In the genomic region with DNA sequence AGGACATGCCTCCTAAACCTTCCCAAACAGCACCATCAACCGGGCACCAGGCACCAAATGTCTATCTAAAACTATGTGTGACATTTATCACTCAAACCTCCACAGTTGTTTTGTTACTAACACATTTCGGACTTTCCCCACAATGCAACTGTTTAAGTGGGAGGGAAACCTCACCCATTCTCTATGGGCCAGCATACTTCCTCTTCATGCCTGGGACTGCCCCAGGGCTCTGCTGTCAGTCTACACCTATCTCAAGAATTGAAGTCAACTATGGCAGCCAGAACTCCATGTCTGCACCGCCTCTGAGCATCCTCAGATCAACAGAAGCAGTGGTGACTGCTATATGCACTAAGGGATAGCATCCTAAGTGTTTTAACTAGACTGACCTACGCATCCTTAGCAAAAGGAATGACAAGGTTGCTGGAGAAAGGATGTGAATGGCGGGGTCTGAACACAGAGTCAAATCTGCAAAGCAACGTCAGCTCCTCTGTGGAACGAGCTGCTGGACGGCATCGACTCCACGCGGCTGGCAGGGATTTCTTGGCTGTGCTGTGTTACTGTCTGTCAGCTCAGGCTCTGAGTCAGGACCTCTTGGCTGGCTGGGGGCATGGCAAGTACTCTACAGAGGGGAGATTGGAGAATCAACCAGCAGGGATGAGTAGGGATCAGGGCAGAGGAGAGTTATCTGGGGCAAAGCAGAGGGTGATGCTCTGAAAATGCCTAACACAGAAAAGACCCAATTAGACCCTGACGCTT, we compare ENCODE assay signal across 12 mouse cellular contexts. TPM values are rescaled to one million over a fixed set of nuclear protein-coding genes. Genes with fewer than 3 reads are reported as not detected.
DNase-seq lines count a peak whose midpoint lies in the region; ATAC-seq and TF ChIP-seq lines count a peak whose summit lies in the region.
"Had no signal": no experiment of that assay in that cellular context is flagged by ENCODE, and none has a peak within 500 bp of the region (broad histone marks: within the 10 kb centered on the region; RNA-seq: fewer than 3 reads in every experiment).

No protein-coding gene starts in this region.

- in situ Hi-C loops in CH12.LX (cut with MboI; ENCODE audit: low pct_ligation_motif_present, low pct_unique_long_range_greater_than_20kb, low sequenced_read_pairs): no loop called here

- TF ChIP-seq CTCF in CH12.LX (conservative IDR thresholded peaks at IDR 0.05 in 1 of 2, IDR thresholded peaks at IDR 0.05 in 1 of 2; ENCODE audit: low read depth in 2 of 2, low read length in 2 of 2): no peak

- H3K36me3 ChIP-seq in CH12.LX (replicated peaks in 1 of 2; ENCODE audit: control insufficient read depth in 1 of 2, insufficient read depth in 1 of 2, low read length in 1 of 2): peaks cover 0 to 19% of the 10 kb centered on the region in 2 experiments
- H3K36me3 ChIP-seq in forebrain, embryonic 11.5 days (ENCODE audit: control insufficient read depth, insufficient read depth, low read length): no peaks in the 10 kb centered on the region
- H3K36me3 ChIP-seq: embryonic facial prominence, embryonic 15.5 days had no signal

- 90% methylated on average over 12 of the region's 12 CpGs for WGBS in forebrain, embryonic 11.5 days

- dilution Hi-C loops in CH12.LX (cut with MboI; ENCODE audit: extremely low pct_ligation_motif_present, extremely low pct_unique_long_range_greater_than_20kb, low sequenced_read_pairs): no loop called here

- DNase-seq in left cerebral cortex, postnatal 4 days: peak; percentile 45
- DNase-seq in left cerebral cortex, postnatal 25 days (ENCODE audit: low spot score in 2 of 2): no peak
- DNase-seq in CH12.LX (ENCODE audit: extremely low read depth): peak; percentile 77
- DNase-seq in forebrain, embryonic 11.5 days (ENCODE audit: low spot score): no peak
- DNase-seq in kidney, postnatal 4 days: no peak
- DNase-seq in c-Kit-positive CD71-positive TER-119-positive erythroid progenitor cells, embryonic 14.5 days (ENCODE audit: low spot score): no peak
- DNase-seq: adrenal gland, adult 2 months; cerebellum, adult 9-10 months; kidney, postnatal 36 days; lung, embryonic 14.5 days had no signal

- H3K79me2 ChIP-seq in CH12.LX (replicated peaks; ENCODE audit: control insufficient read depth, extremely low read depth, insufficient read depth, poor library complexity, severe bottlenecking): peaks cover 59% of the 10 kb centered on the region

- ATAC-seq in forebrain, embryonic 11.5 days (replicated peaks; ENCODE audit: low FRiP score): no peak
- peak; percentile 33; the same call in 1 of the 2 replicates for ATAC-seq in megakaryocyte progenitor cell, adult 5-6 weeks (replicated peaks; ENCODE audit: poor library complexity)

- peaks cover 81 to 99% of the 10 kb centered on the region in 2 experiments for H3K4me1 ChIP-seq in CH12.LX (ENCODE audit: control insufficient read depth in 1 of 2, insufficient read depth in 2 of 2)
- H3K4me1 ChIP-seq in forebrain, embryonic 11.5 days (replicated peaks; ENCODE audit: control insufficient read depth, insufficient read depth, low read length): peaks cover 18% of the 10 kb centered on the region

- TF ChIP-seq RAD21 in CH12.LX (IDR thresholded peaks at IDR 0.05; ENCODE audit: low read depth, low read length): no peak

- no peaks in the 10 kb centered on the region for H3K27me3 ChIP-seq in CH12.LX (replicated peaks)
- H3K27me3 ChIP-seq in forebrain, embryonic 11.5 days (ENCODE audit: control insufficient read depth, insufficient read depth, low read length): no peaks in the 10 kb centered on the region
- H3K27me3 ChIP-seq: embryonic facial prominence, embryonic 15.5 days had no signal

- H3K9me3 ChIP-seq in CH12.LX (replicated peaks; ENCODE audit: low read length): no peaks in the 10 kb centered on the region
- no peaks in the 10 kb centered on the region for H3K9me3 ChIP-seq in forebrain, embryonic 11.5 days (ENCODE audit: control insufficient read depth, low read length)
- H3K9me3 ChIP-seq: embryonic facial prominence, embryonic 15.5 days had no signal

- intact Hi-C loops in left cerebral cortex, postnatal 4 days (cut with DNase I): no loop called here
- intact Hi-C loops in left cerebral cortex, postnatal 25 days (cut with DNase I): no loop called here

- H3K4me2 ChIP-seq in CH12.LX (ENCODE audit: insufficient read depth, low read depth, poor library complexity, severe bottlenecking): peak overlapping the region; percentile 29
- no peak overlapping the region for H3K4me2 ChIP-seq in forebrain, embryonic 11.5 days (ENCODE audit: low read depth, low read length, severe bottlenecking)
- H3K4me2 ChIP-seq: embryonic facial prominence, embryonic 15.5 days; lung, embryonic 14.5 days had no signal

- TF ChIP-seq POLR2A in CH12.LX (IDR thresholded peaks at IDR 0.05; ENCODE audit: low read depth, low read length): no peak

- peak; percentile 68 for TF ChIP-seq EP300 in CH12.LX (IDR thresholded peaks at IDR 0.05; ENCODE audit: low read length)

- H3K4me3 ChIP-seq in CH12.LX (replicated peaks in 1 of 3; ENCODE audit: low read depth in 2 of 3, low read length in 2 of 3, poor library complexity in 1 of 3): peak overlapping the region in 1 of 3 experiments; percentile 29
- no peak overlapping the region for H3K4me3 ChIP-seq in forebrain, embryonic 11.5 days (ENCODE audit: low read depth, low read length)
- H3K4me3 ChIP-seq: embryonic facial prominence, embryonic 15.5 days had no signal

- H3K27ac ChIP-seq in CH12.LX (ENCODE audit: insufficient read depth, low read depth): peak overlapping the region; percentile 93
- peak overlapping the region; percentile 43 for H3K27ac ChIP-seq in forebrain, embryonic 11.5 days (ENCODE audit: low read depth, low read length)
- H3K27ac ChIP-seq: embryonic facial prominence, embryonic 15.5 days had no signal

- H3K9ac ChIP-seq in CH12.LX (ENCODE audit: insufficient read depth, low read depth): 0 out of 2 replicates have a peak overlapping the region, but pooled peaks have one; percentile 15
- no peak overlapping the region for H3K9ac ChIP-seq in forebrain, embryonic 11.5 days (ENCODE audit: low read length)
- H3K9ac ChIP-seq: embryonic facial prominence, embryonic 15.5 days; lung, embryonic 14.5 days had no signal

TF ChIP-seq in CH12.LX, 34 proteins besides CTCF, POLR2A, EP300 and RAD21:
- TF ChIP-seq HCFC1 (IDR thresholded peaks at IDR 0.05; ENCODE audit: low read depth, low read length) (peak; percentile 46), MAX (IDR thresholded peaks at IDR 0.05; ENCODE audit: low read length) (peak; percentile 60; the same call in 1 of the 2 replicates), JUN (IDR thresholded peaks at IDR 0.05; ENCODE audit: insufficient read depth, low read depth, low read length) (no peak), MAZ (IDR thresholded peaks at IDR 0.05; ENCODE audit: low read depth, low read length) (peak; percentile 74; the same call in 1 of the 2 replicates), ETS1 (conservative IDR thresholded peaks at IDR 0.05; ENCODE audit: low read depth, low read length) (peak; percentile 30; the same call in 1 of the 2 replicates), IRF4 (IDR thresholded peaks at IDR 0.05; ENCODE audit: low read depth, low read length) (peak; percentile 81), MEF2A (IDR thresholded peaks at IDR 0.05; ENCODE audit: borderline replicate concordance, low read depth, low read length) (peak; percentile 67), USF1 (IDR thresholded peaks at IDR 0.05; ENCODE audit: low read depth, low read length) (no peak), CHD2 (IDR thresholded peaks at IDR 0.05; ENCODE audit: low read length) (no peak), UBTF (IDR thresholded peaks at IDR 0.05; ENCODE audit: low read depth, low read length) (peak; percentile 55; the same call in 1 of the 2 replicates), BHLHE40 (IDR thresholded peaks at IDR 0.05; ENCODE audit: low read depth, low read length) (no peak; the same call in 1 of the 2 replicates), MXI1 (IDR thresholded peaks at IDR 0.05; ENCODE audit: low read depth, low read length) (peak; percentile 59), JUND (conservative IDR thresholded peaks at IDR 0.05; ENCODE audit: low read depth, low read length) (0 out of 2 replicates have a peak, but pooled peaks have one; percentile 30), TCF12 (IDR thresholded peaks at IDR 0.05; ENCODE audit: low read depth, low read length) (0 out of 2 replicates have a peak, but pooled peaks have one; percentile 54), SIN3A (IDR thresholded peaks at IDR 0.05; ENCODE audit: low read length) (peak; percentile 84), ELF1 (IDR thresholded peaks at IDR 0.05; ENCODE audit: low read depth, low read length) (peak; percentile 73), TBP (conservative IDR thresholded peaks at IDR 0.05; ENCODE audit: low read depth, low read length) (no peak), ZMIZ1 (IDR thresholded peaks at IDR 0.05; ENCODE audit: low read depth, low read length) (0 out of 2 replicates have a peak, but pooled peaks have one; percentile 46), MYC (IDR thresholded peaks at IDR 0.05; ENCODE audit: low read depth, low read length) (peak; percentile 58; the same call in 1 of the 2 replicates)

RNA-seq across cellular contexts. Expression of a gene that starts 23.0 kb away (rescaled TPM):
- total RNA-seq in left cerebral cortex, postnatal 4 days (2021): 10 to 100 TPM; 35.9 to 40.3 TPM
- total RNA-seq in left cerebral cortex, postnatal 25 days (2021): 10 to 100 TPM; 21.9 to 25.5 TPM
- total RNA-seq in CH12.LX (2012; rRNA removed): 24.9 and 25.9 TPM in 2 replicates
- total RNA-seq in CH12.LX (2014; rRNA removed): 19.3 and 20.3 TPM in 2 replicates
- polyA plus RNA-seq in CH12.LX (2012; ENCODE audit: insufficient read length, low read depth): 30.1 and 32.7 TPM in 2 replicates
- 22.5 and 27.7 TPM in 2 replicates for polyA plus RNA-seq in forebrain, embryonic 11.5 days (2014; fragmentation: Nextera tagmentation; extraction: Ambion mirVana)
- 29.2 and 42.9 TPM in 2 replicates for total RNA-seq in megakaryocyte progenitor cell, adult 5-6 weeks (2015)
- total RNA-seq in megakaryocyte progenitor cell, adult 5-6 weeks (2017): 78.9 and 97.7 TPM in 2 replicates

Comparison
In these comparisons a context has a peak if more than half of its experiments do, and no peak if none do; other contexts are left out.
1. DNase-seq: peak in left cerebral cortex, postnatal 4 days (single experiment) and CH12.LX (single experiment); none in left cerebral cortex, postnatal 25 days (0 of 2), forebrain, embryonic 11.5 days (single experiment), kidney, postnatal 4 days (0 of 2) and c-Kit-positive CD71-positive TER-119-positive erythroid progenitor cells, embryonic 14.5 days (single experiment).